Mouse (Mus musculus): ENCODE measurements around the gene Pkn3. TPM values are rescaled to one million over a fixed set of nuclear protein-coding genes. Genes with fewer than 3 reads are reported as not detected.
"Not testable (repeated sequence)": the region's sequence is repeated elsewhere in the genome, so short reads cannot be mapped to it uniquely, and the experiment has no call there.

The Pkn3 gene
- polyA plus RNA-seq, 1 experiment from 2014 or later = 2.1 TPM

DNA sequence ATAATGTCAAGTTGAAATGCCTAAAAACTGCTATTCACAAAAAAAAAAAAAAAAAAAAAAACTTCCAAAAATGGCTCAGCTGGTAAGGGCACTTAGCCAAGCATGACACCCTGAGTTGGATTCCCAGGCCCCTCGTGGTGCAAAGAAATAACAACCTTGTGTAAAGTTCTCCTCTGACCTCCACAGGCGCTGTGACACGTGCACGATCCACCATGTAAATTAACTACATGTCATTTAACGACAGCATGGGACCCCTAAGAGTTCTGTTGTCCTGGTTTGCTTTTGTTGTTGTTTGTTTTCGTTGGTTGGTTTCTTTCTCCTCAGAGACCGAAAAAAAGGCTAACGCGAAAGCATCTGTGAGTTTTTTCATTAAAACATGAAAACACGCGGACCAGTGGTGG, 29.4 kb upstream of the Pkn3 start:
- Histone ChIP-seq H3K4me3 (ENCODE audit: low read depth, low read length) (peak overlapping the region; percentile 74), H3K4me1 (ENCODE audit: control insufficient read depth, low read depth, low read length) (peaks cover 9% of the 10 kb centered on the region), H3K27ac (ENCODE audit: low read length) (peak overlapping the region; percentile 89), H3K27me3 (ENCODE audit: control insufficient read depth, insufficient read depth, low read depth, low read length) (no peaks in the 10 kb centered on the region), H3K9me3 (replicated peaks; ENCODE audit: control insufficient read depth, low read length) (no peaks in the 10 kb centered on the region), H3K36me3 (ENCODE audit: control insufficient read depth, insufficient read depth) (no peaks in the 10 kb centered on the region), H3K4me2 (ENCODE audit: low read depth, low read length) (peak overlapping the region; percentile 90), H3K9ac (ENCODE audit: low read depth, low read length) (peak overlapping the region; percentile 71)
- no peak for ATAC-seq (ENCODE audit: low read depth)
- WGBS (ENCODE audit: insufficient replicate concordance) = 39% methylated on average over 11 of the region's 11 CpGs

DNA sequence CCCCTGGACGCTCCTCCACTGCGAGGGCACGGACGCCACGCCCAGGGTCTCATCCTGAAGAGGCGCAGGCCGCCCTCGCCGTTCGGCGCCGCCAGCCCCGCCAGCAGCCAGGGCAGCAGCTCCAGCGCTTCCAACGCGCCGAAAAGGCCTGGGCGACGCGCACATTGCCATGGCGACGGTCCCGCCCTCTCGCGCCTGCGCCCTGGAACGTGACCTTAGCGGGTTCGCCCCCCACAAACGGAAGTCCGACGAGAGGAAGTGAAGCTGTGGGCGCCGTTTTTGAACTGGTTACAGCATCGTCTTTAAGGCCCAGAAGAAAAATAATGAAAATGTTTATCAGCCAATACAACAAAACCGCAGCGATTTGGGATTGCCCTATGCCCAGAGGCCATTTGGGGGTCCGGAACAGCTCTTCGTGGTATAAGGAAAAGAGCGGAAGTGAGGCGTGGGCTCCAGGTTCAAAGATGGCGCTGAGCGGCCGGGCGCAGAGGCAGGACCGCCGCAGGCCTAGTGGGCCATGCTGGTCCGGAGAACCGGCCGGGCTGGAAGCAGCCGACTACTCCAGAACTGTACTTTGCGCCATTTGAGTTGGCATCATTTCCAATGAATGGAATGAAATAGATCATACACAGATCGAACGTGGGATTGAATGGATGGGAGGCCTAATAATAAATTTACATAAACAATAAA, 28.6 kb upstream of the Pkn3 start, which contains the start of gene Wdr34:
Gene Wdr34 (minus strand): TSS at position 183 of the 690 bp plus-strand sequence.
- ATAC-seq (ENCODE audit: low read depth) = peak; percentile 96
- Histone ChIP-seq H3K9ac (ENCODE audit: low read depth, low read length) (peak within 1 kb of the TSS; percentile 71), H3K4me1 (ENCODE audit: control insufficient read depth, low read depth, low read length) (peaks cover 9% of the 10 kb centered on the region), H3K27ac (ENCODE audit: low read length) (peak within 1 kb of the TSS; percentile 89), H3K4me2 (ENCODE audit: low read depth, low read length) (peak within 1 kb of the TSS; percentile 90), H3K27me3 (ENCODE audit: control insufficient read depth, insufficient read depth, low read depth, low read length) (no peaks in the 10 kb centered on the region), H3K4me3 (ENCODE audit: low read depth, low read length) (peak within 1 kb of the TSS; percentile 74), H3K36me3 (ENCODE audit: control insufficient read depth, insufficient read depth) (no peaks in the 10 kb centered on the region), H3K9me3 (replicated peaks; ENCODE audit: control insufficient read depth, low read length) (no peaks in the 10 kb centered on the region)
- WGBS (ENCODE audit: insufficient replicate concordance) = under 1% methylated on average over 54 of the region's 54 CpGs

DNA sequence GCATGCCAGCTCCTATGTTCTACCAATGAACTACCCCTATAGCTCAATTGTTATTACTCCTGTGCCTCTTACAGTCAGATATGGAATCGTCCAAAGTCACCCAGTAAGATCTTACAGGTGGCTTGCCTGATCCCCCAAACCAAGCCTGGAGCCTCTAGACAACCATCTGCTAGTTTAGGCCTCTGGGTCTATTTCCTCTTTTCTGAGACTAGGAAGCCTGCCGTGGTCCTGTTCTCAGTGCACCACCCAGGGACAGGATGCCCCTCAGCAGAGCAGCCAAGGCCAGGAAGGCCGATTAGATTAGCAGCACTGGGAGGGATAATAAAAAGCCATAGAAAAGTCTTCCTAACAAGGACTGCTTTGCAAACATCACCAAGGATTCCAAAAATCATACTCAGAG, 27.7 kb upstream of the Pkn3 start:
- no peak overlapping the region for H3K27ac ChIP-seq (ENCODE audit: low read length)
- no peaks in the 10 kb centered on the region for H3K9me3 ChIP-seq (replicated peaks; ENCODE audit: control insufficient read depth, low read length)
- ATAC-seq (ENCODE audit: low read depth) = no peak
- WGBS (ENCODE audit: insufficient replicate concordance) = 24% methylated on average over 3 of the region's 3 CpGs
- H3K9ac ChIP-seq (ENCODE audit: low read depth, low read length) = no peak overlapping the region
- no peak overlapping the region for H3K4me2 ChIP-seq (ENCODE audit: low read depth, low read length)
- peaks cover 9% of the 10 kb centered on the region for H3K4me1 ChIP-seq (ENCODE audit: control insufficient read depth, low read depth, low read length)
- H3K4me3 ChIP-seq (ENCODE audit: low read depth, low read length) = no peak overlapping the region
- no peaks in the 10 kb centered on the region for H3K36me3 ChIP-seq (ENCODE audit: control insufficient read depth, insufficient read depth)
- peaks cover 2% of the 10 kb centered on the region for H3K27me3 ChIP-seq (ENCODE audit: control insufficient read depth, insufficient read depth, low read depth, low read length)

DNA sequence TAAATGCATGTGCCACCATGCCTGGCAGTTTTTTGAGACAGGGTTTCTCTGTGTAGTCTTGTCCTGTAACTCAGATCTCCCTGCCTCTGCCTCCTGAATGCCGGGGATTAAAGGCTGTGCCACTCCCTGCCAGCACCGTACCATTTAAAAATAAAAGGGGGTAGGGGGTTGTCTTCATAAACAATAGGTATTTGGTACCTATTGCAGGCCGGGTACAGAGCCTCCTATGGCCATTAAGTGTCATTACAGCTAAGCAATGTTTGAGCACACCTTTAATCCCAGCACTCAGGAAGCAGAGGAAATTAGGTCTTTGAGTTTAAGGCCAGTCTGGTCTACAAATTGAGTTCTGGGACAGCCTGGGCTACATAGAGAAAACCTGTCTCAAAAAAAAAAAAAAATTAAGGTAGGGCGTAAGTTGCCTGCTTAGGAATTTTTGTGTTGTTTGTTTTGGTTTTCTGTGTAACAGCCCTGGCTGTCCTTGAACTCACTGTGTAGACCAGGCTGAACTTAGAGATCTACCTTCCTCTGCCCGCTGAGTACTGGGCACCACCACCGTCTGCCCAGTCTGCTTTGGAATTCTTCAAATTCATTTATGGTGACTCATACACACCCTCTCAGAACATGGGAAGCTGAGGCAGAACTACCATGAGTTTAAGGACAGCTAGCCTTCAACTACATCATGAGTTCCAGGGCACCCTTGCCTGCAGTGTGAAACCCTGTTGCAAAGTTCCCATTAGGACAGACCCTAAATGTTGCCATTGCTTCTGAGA, 25.3 kb upstream of the Pkn3 start:
- Histone ChIP-seq H3K4me1 (ENCODE audit: control insufficient read depth, low read depth, low read length) (peaks cover 9% of the 10 kb centered on the region), H3K9ac (ENCODE audit: low read depth, low read length) (no peak overlapping the region), H3K9me3 (replicated peaks; ENCODE audit: control insufficient read depth, low read length) (no peaks in the 10 kb centered on the region), H3K27me3 (ENCODE audit: control insufficient read depth, insufficient read depth, low read depth, low read length) (peaks cover 2% of the 10 kb centered on the region), H3K4me2 (ENCODE audit: low read depth, low read length) (no peak overlapping the region), H3K4me3 (ENCODE audit: low read depth, low read length) (no peak overlapping the region), H3K27ac (ENCODE audit: low read length) (no peak overlapping the region), H3K36me3 (ENCODE audit: control insufficient read depth, insufficient read depth) (no peaks in the 10 kb centered on the region)
- no peak for ATAC-seq (ENCODE audit: low read depth)
- 35% methylated on average over 6 of the region's 6 CpGs for WGBS (ENCODE audit: insufficient replicate concordance)

DNA sequence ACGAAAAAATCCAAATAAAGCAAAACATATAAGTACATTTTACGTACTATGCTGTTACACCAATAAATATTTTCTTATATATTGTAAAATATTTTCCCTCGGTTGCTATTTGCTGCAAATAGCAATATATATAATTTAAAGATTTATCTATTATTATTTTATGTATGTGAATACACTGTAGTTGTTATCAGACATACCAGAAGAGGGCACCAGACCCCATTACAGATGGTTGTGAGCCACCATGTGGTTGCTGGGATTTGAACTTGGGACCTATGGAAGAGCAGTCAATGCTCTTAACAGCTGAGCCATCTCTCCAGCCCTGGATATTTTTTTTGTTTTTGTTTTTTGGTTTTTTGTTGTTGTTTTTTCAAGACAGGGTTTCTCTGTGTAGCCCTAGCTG, 22.2 kb upstream of the Pkn3 start:
- WGBS (ENCODE audit: insufficient replicate concordance) = 78% methylated on average over 3 of the region's 3 CpGs
- not testable (repeated sequence) for H3K4me2 ChIP-seq (ENCODE audit: low read depth, low read length); H3K36me3 ChIP-seq (ENCODE audit: control insufficient read depth, insufficient read depth); H3K9ac ChIP-seq (ENCODE audit: low read depth, low read length); H3K4me3 ChIP-seq (ENCODE audit: low read depth, low read length); H3K9me3 ChIP-seq (replicated peaks; ENCODE audit: control insufficient read depth, low read length); ATAC-seq (ENCODE audit: low read depth); H3K27ac ChIP-seq (ENCODE audit: low read length); H3K4me1 ChIP-seq (ENCODE audit: control insufficient read depth, low read depth, low read length); H3K27me3 ChIP-seq (ENCODE audit: control insufficient read depth, insufficient read depth, low read depth, low read length)

DNA sequence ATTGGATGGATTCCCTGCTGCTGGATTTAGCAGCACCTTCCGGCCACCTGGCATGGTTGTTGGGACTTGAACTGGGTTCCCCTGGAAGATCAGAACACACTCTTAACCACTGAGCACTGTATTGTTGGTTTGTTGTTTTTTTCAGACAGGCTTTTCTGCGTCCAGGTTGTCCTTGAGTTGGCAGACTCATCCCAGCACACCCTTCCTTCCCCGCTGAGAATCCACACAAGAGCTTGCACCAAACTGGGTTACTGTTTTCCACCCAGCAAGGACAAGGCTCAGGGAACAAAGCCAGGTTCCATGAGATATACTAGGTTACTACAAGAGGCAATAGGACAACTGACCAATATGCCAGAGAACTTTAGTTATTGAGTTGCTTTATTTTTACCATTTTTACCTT, 20.7 kb upstream of the Pkn3 start:
- 79% methylated on average over 3 of the region's 3 CpGs for WGBS (ENCODE audit: insufficient replicate concordance)
- no peaks in the 10 kb centered on the region for H3K9me3 ChIP-seq (replicated peaks; ENCODE audit: control insufficient read depth, low read length)
- no peak overlapping the region for H3K4me2 ChIP-seq (ENCODE audit: low read depth, low read length)
- no peak for ATAC-seq (ENCODE audit: low read depth)
- no peak overlapping the region for H3K9ac ChIP-seq (ENCODE audit: low read depth, low read length)
- H3K27ac ChIP-seq (ENCODE audit: low read length) = no peak overlapping the region
- H3K4me1 ChIP-seq (ENCODE audit: control insufficient read depth, low read depth, low read length) = peaks cover 10% of the 10 kb centered on the region
- H3K36me3 ChIP-seq (ENCODE audit: control insufficient read depth, insufficient read depth) = no peaks in the 10 kb centered on the region
- peaks cover 2% of the 10 kb centered on the region for H3K27me3 ChIP-seq (ENCODE audit: control insufficient read depth, insufficient read depth, low read depth, low read length)
- no peak overlapping the region for H3K4me3 ChIP-seq (ENCODE audit: low read depth, low read length)

DNA sequence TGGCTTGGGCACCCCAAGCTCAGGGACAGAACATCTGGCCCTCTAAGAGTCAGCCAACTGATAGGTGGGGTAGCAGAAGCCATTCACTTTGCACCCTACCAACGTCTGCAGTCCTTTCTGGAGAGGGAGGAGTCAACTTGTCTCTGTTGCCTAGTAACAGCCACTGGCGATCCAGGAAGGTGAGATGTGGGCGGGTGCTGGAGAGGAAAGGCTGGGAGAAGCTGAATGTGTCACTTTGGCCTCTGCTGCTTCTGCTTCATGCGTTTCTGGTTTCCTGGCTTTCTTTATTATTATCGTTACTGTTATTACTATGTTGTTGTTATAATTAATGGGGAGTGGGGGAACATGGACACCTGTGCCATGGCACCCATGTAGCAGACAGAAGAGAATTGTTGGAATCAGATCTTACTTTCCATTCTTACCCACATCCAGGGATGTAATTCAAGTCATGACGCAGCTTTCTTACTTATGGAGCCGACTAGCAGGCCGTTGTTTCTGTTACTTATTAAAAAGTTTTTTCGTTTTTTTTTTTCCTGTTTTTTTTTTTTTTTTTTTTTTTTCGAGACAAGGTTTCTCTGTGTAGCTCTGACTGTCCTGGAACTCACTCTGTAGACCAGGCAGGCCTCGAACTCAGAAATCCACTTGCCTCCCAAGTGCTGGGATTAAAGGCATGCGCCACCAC, 20.1 kb upstream of the Pkn3 start, which contains the start of gene Set:
Gene Set (plus strand): TSS at position 156 of the 682 bp plus-strand sequence.
- H3K9me3 ChIP-seq (replicated peaks; ENCODE audit: control insufficient read depth, low read length) = no peaks in the 10 kb centered on the region
- H3K4me2 ChIP-seq (ENCODE audit: low read depth, low read length) = no peak within 1 kb of the TSS
- no peak within 1 kb of the TSS for H3K9ac ChIP-seq (ENCODE audit: low read depth, low read length)
- H3K4me3 ChIP-seq (ENCODE audit: low read depth, low read length) = no peak within 1 kb of the TSS
- peaks cover 2% of the 10 kb centered on the region for H3K27me3 ChIP-seq (ENCODE audit: control insufficient read depth, insufficient read depth, low read depth, low read length)
- peak; percentile 53 for ATAC-seq (ENCODE audit: low read depth)
- H3K4me1 ChIP-seq (ENCODE audit: control insufficient read depth, low read depth, low read length) = peaks cover 12% of the 10 kb centered on the region
- WGBS (ENCODE audit: insufficient replicate concordance) = 37% methylated on average over 11 of the region's 12 CpGs
- H3K27ac ChIP-seq (ENCODE audit: low read length) = no peak within 1 kb of the TSS
- no peaks in the 10 kb centered on the region for H3K36me3 ChIP-seq (ENCODE audit: control insufficient read depth, insufficient read depth)

DNA sequence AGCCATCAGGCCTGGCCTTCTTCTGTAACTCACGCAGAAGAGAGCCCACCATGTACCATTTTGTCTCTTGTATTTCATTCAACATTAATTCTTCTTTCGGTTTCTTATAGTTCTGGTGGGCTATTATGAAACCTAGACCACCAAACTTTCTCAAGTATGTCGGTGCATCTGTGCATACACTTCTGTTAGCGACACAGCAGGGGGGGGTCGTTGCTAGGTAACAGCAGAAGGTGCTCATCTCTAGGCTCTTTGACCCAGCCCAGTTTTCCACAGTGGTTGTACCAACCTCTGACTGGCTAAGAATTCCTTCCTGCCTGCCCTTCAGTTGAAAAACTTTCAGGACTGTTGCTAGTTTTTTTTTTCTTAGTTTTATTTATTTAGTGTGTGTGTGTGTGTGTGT, 19.1 kb upstream of the Pkn3 start:
- whole genome bisulfite sequencing (ENCODE audit: insufficient replicate concordance) = 66% methylated on average over 5 of the region's 5 CpGs
- H3K27ac ChIP-seq (ENCODE audit: low read length) = no peak overlapping the region
- peaks cover 21% of the 10 kb centered on the region for H3K4me1 ChIP-seq (ENCODE audit: control insufficient read depth, low read depth, low read length)
- H3K9me3 ChIP-seq (replicated peaks; ENCODE audit: control insufficient read depth, low read length) = no peaks in the 10 kb centered on the region
- H3K4me2 ChIP-seq (ENCODE audit: low read depth, low read length) = no peak overlapping the region
- peaks cover 2% of the 10 kb centered on the region for H3K27me3 ChIP-seq (ENCODE audit: control insufficient read depth, insufficient read depth, low read depth, low read length)
- H3K9ac ChIP-seq (ENCODE audit: low read depth, low read length) = no peak overlapping the region
- no peaks in the 10 kb centered on the region for H3K36me3 ChIP-seq (ENCODE audit: control insufficient read depth, insufficient read depth)
- no peak for ATAC-seq (ENCODE audit: low read depth)
- H3K4me3 ChIP-seq (ENCODE audit: low read depth, low read length) = no peak overlapping the region
